Mouse (Mus musculus): ENCODE data around the gene Ucp3. TPM values are rescaled to one million over a fixed set of nuclear protein-coding genes. Genes with fewer than 3 reads are reported as not detected.
"Not testable (repeated sequence)": the region's sequence is repeated elsewhere in the genome, so short reads cannot be mapped to it uniquely, and the experiment has no call there.

Ucp3 gene
- total RNA-seq, 2 experiments from 2014 or later = 2.0 to 3.6 TPM

GRCm38 (mm10) chr7:100471407-100471797 is 1.4 kb upstream of the Ucp3 start:
- DNase-seq (ENCODE audit: low spot score in 2 of 2) = no peak

GRCm38 (mm10) chr7:100473846-100474454 is 1.2 kb downstream of the Ucp3 start:
- no peak for DNase-seq (ENCODE audit: low spot score in 2 of 2)

- no peak for DNase-seq (ENCODE audit: low spot score in 2 of 2)
Observed at GRCm38 (mm10) chr7:100474680-100475079, 1.9 kb downstream of the Ucp3 start.

- DNase-seq (ENCODE audit: low spot score in 2 of 2) = no peak
Observed at GRCm38 (mm10) chr7:100479100-100479822, 6.5 kb downstream of the Ucp3 start.

- no peak for DNase-seq (ENCODE audit: low spot score in 2 of 2)
Observed at GRCm38 (mm10) chr7:100479823-100480164, 7.0 kb downstream of the Ucp3 start.

GRCm38 (mm10) chr7:100480175-100480574 is 7.4 kb downstream of the Ucp3 start:
- no peak for DNase-seq (ENCODE audit: low spot score in 2 of 2)

GRCm38 (mm10) chr7:100482046-100482445 is 9.3 kb downstream of the Ucp3 start:
- DNase-seq (ENCODE audit: low spot score in 2 of 2) = not testable (repeated sequence)

GRCm38 (mm10) chr7:100484493-100484892 is 11.7 kb downstream of the Ucp3 start:
- DNase-seq (ENCODE audit: low spot score in 2 of 2) = no peak

GRCm38 (mm10) chr7:100487301-100487700 is 14.5 kb downstream of the Ucp3 start:
- no peak for DNase-seq (ENCODE audit: low spot score in 2 of 2)

GRCm38 (mm10) chr7:100488474-100489048 is 15.8 kb downstream of the Ucp3 start:
- no peak for DNase-seq (ENCODE audit: low spot score in 2 of 2)

GRCm38 (mm10) chr7:100492391-100493116 is 19.8 kb downstream of the Ucp3 start:
- no peak for DNase-seq (ENCODE audit: low spot score in 2 of 2)

GRCm38 (mm10) chr7:100493117-100493483 is 20.3 kb downstream of the Ucp3 start, which contains the start of gene Ucp2:
Gene Ucp2 (plus strand): TSS chr7:100493337.
- peak; percentile 43 to 51 for DNase-seq (ENCODE audit: low spot score in 2 of 2)

GRCm38 (mm10) chr7:100493484-100494414 is 21.0 kb downstream of the Ucp3 start:
- DNase-seq (ENCODE audit: low spot score in 2 of 2) = no peak

GRCm38 (mm10) chr7:100494415-100494831 is 21.6 kb downstream of the Ucp3 start:
- no peak for DNase-seq (ENCODE audit: low spot score in 2 of 2)

- no peak for DNase-seq (ENCODE audit: low spot score in 2 of 2)
Observed at GRCm38 (mm10) chr7:100495042-100495441, 22.3 kb downstream of the Ucp3 start.

GRCm38 (mm10) chr7:100495581-100496251 is 22.9 kb downstream of the Ucp3 start:
- peak; percentile 20 to 55 for DNase-seq (ENCODE audit: low spot score in 2 of 2)

- no peak for DNase-seq (ENCODE audit: low spot score in 2 of 2)
Observed at GRCm38 (mm10) chr7:100496371-100496770, 23.6 kb downstream of the Ucp3 start.

- DNase-seq (ENCODE audit: low spot score in 2 of 2) = no peak
Observed at GRCm38 (mm10) chr7:100496791-100497190, 24.0 kb downstream of the Ucp3 start.

GRCm38 (mm10) chr7:100497402-100497801 is 24.6 kb downstream of the Ucp3 start:
- DNase-seq (ENCODE audit: low spot score in 2 of 2) = no peak

- DNase-seq (ENCODE audit: low spot score in 2 of 2) = no peak
Observed at GRCm38 (mm10) chr7:100497982-100498381, 25.2 kb downstream of the Ucp3 start.

Data from left cerebral cortex, adult 18-20 months (tissue).